Mouse (Mus musculus): Measurements from ENCODE around the gene Ppp1r12a. TPM values are rescaled to one million over a fixed set of nuclear protein-coding genes. Genes with fewer than 3 reads are reported as not detected.

Gene Ppp1r12a
- polyA plus RNA-seq, 1 experiment: 96.4 TPM

GRCm38 (mm10) chr10:108286658-108287437 lies 124.9 kb downstream of the Ppp1r12a start:
- DNase-seq (ENCODE audit: extremely low spot score in 1 of 2, low spot score in 1 of 2): no peak

GRCm38 (mm10) chr10:108287438-108287801 lies 125.4 kb downstream of the Ppp1r12a start:
- no peak for DNase-seq (ENCODE audit: extremely low spot score in 1 of 2, low spot score in 1 of 2)

- DNase-seq (ENCODE audit: extremely low spot score in 1 of 2, low spot score in 1 of 2): peak in 1 of 2 experiments; percentile 60
Measured at GRCm38 (mm10) chr10:108290046-108290445, 128.1 kb downstream of the Ppp1r12a start.

GRCm38 (mm10) chr10:108291688-108292471 lies 129.9 kb downstream of the Ppp1r12a start:
- no peak for DNase-seq (ENCODE audit: extremely low spot score in 1 of 2, low spot score in 1 of 2)

- no peak for DNase-seq (ENCODE audit: extremely low spot score in 1 of 2, low spot score in 1 of 2)
Measured at GRCm38 (mm10) chr10:108292651-108293050, 130.7 kb downstream of the Ppp1r12a start.

GRCm38 (mm10) chr10:108293620-108294195 lies 131.7 kb downstream of the Ppp1r12a start:
- peak in 1 of 2 experiments; percentile 47 for DNase-seq (ENCODE audit: extremely low spot score in 1 of 2, low spot score in 1 of 2)

- no peak for DNase-seq (ENCODE audit: extremely low spot score in 1 of 2, low spot score in 1 of 2)
Measured at GRCm38 (mm10) chr10:108294766-108295165, 132.8 kb downstream of the Ppp1r12a start.

- no peak for DNase-seq (ENCODE audit: extremely low spot score in 1 of 2, low spot score in 1 of 2)
Measured at GRCm38 (mm10) chr10:108296446-108296845, 134.5 kb downstream of the Ppp1r12a start.

- no peak for DNase-seq (ENCODE audit: extremely low spot score in 1 of 2, low spot score in 1 of 2)
Measured at GRCm38 (mm10) chr10:108298261-108298660, 136.3 kb downstream of the Ppp1r12a start.

GRCm38 (mm10) chr10:108298841-108299545 lies 137.0 kb downstream of the Ppp1r12a start:
- no peak for DNase-seq (ENCODE audit: extremely low spot score in 1 of 2, low spot score in 1 of 2)

GRCm38 (mm10) chr10:108299828-108300227 lies 137.8 kb downstream of the Ppp1r12a start:
- no peak for DNase-seq (ENCODE audit: extremely low spot score in 1 of 2, low spot score in 1 of 2)

- DNase-seq (ENCODE audit: extremely low spot score in 1 of 2, low spot score in 1 of 2): peak; percentile 50 to 90
Measured at GRCm38 (mm10) chr10:108300843-108301242, 138.8 kb downstream of the Ppp1r12a start.

GRCm38 (mm10) chr10:108307772-108308171 lies 145.8 kb downstream of the Ppp1r12a start:
- DNase-seq (ENCODE audit: extremely low spot score in 1 of 2, low spot score in 1 of 2): no peak

GRCm38 (mm10) chr10:108310195-108310594 lies 148.2 kb downstream of the Ppp1r12a start:
- DNase-seq (ENCODE audit: extremely low spot score in 1 of 2, low spot score in 1 of 2): no peak

GRCm38 (mm10) chr10:108311396-108311795 lies 149.4 kb downstream of the Ppp1r12a start:
- DNase-seq (ENCODE audit: extremely low spot score in 1 of 2, low spot score in 1 of 2): no peak

- DNase-seq (ENCODE audit: extremely low spot score in 1 of 2, low spot score in 1 of 2): no peak
Measured at GRCm38 (mm10) chr10:108313845-108314244, 151.9 kb downstream of the Ppp1r12a start.

GRCm38 (mm10) chr10:108314396-108314795 lies 152.4 kb downstream of the Ppp1r12a start:
- DNase-seq (ENCODE audit: extremely low spot score in 1 of 2, low spot score in 1 of 2): no peak

- no peak for DNase-seq (ENCODE audit: extremely low spot score in 1 of 2, low spot score in 1 of 2)
Measured at GRCm38 (mm10) chr10:108315236-108315635, 153.2 kb downstream of the Ppp1r12a start.

- no peak for DNase-seq (ENCODE audit: extremely low spot score in 1 of 2, low spot score in 1 of 2)
Measured at GRCm38 (mm10) chr10:108328356-108328755, 166.4 kb downstream of the Ppp1r12a start.

- no peak for DNase-seq (ENCODE audit: extremely low spot score in 1 of 2, low spot score in 1 of 2)
Measured at GRCm38 (mm10) chr10:108328983-108329382, 167.0 kb downstream of the Ppp1r12a start.

GRCm38 (mm10) chr10:108329771-108330170 lies 167.8 kb downstream of the Ppp1r12a start:
- DNase-seq (ENCODE audit: extremely low spot score in 1 of 2, low spot score in 1 of 2): no peak

Measured in frontal cortex, adult 2 months (tissue).